Mouse (Mus musculus) spleen, postnatal 4 days (tissue): Measurements from ENCODE around the gene Xrra1.

ENCODE experiments used
- DNase-seq, 2 experiments: peaks; one replicate each; pipeline ENCODE4 v3.0.0; 2022; ENCODE audit warnings: low spot score in 2 of 2

Gene Xrra1

DNA sequence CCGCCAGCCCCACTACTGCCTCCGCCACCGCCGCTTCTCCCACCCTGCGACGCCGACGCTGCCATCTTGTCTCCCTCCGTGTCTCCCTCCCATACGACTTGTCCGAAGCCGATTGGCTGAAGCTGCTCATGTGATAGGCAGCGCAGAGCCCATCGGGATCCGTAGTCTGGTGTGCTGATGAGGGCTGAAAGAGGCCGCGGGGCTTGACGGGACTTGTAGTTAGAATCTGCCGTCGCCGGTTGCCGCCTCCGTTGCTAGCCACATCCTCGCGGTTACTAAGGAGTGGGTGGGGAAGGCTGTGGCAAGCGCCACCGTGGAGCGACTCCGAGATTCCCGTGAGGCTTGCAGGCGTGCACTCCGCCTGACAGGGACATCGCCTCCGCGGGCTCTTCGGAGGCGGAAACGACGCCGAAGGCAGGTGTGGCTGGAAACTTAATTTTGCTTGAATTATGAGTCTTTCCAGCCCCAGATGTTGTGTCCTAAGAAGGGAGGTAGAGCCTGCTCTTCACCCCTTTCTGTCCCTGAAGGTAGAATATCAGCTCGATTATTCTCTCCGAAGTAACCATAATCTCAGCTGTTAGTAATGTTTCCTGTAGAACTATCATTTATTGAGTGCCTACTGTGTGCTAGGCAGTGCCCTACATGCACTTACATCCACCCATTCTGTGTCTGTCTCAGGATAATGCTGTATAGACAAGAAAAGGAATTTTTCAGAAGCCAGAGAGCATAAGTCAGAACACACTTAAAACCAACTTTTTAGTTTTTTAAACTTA lies at the start of gene Xrra1:
Xrra1 (plus strand) TSS at position 304 of the 773 bp plus-strand sequence.
- peak; percentile 94 to 95 for DNase-seq

- DNase-seq: no peak
Observed at GRCm38 (mm10) chr7:99810814-99811213, 48.1 kb upstream of the Xrra1 start.

GRCm38 (mm10) chr7:99811661-99812060 lies 47.3 kb upstream of the Xrra1 start:
- no peak for DNase-seq

DNA sequence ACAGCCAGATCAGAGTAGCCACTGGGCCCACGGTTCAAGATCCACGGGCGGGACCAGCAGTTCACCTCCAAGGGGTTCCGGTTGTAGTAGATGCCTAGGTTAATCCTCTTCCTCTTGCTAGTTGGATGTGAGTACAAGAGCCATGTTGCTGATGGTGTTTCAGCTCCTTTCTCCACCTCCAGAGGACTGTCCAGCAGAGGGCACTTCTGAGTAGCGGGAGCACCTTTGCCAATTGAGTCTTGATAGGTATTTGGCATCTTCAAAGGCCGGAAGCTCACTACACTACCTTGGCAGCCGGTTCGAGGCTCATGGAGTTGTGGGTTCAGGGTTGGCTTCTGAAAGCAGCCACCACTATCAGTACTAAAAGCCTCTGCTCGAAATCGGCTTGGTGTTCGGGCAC lies 45.5 kb upstream of the Xrra1 start:
- peak in 1 of 2 experiments; percentile 60 for DNase-seq

DNA sequence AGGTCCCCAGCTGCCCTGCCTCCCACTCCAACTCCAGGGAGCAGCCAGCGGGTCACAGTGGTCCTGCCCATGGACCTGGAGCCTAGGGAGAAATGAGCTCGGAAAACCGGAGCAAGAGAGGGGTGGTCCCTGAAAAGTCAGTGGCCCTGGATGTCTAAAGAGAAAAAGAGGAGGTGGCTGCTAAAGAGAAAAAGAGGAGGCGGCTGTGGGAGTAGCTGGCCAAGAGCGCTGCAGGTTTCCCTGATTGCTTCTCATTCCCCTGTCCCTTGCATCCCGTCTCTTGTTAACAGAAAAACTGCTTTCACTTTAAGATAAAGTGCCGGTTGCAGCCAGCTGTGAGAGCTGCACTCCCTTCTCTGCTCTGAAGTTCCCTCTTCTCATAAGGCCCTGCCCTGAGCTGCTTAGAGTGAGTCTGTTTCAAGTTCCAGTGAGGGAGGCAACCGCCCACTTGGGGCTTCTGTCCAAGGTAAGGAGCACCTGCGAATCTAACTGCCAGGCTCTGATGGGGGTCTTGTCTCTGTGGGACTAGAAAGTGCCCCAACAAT lies 40.7 kb upstream of the Xrra1 start:
- peak in 1 of 2 experiments; percentile 64 for DNase-seq

DNA sequence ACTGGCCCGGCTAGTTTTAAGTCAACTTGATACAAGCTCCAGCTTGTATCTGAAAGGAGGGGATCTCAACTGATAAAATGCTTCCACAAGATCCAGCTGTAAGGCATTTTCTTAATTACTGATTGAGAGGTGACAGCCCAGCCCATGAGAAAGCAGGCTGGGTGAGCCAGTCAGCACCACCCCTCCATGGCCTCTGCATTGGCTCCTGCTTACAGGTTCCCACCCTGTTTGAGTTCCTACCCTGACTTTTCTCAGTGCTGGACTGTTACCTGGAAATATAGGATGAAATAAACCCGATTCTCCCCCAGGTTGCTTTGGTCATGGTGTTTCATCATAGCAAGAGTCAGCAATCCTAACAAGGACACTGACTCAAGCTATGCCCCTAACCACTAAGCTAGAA lies 37.0 kb upstream of the Xrra1 start:
- DNase-seq: peak in 1 of 2 experiments; percentile 56

DNA sequence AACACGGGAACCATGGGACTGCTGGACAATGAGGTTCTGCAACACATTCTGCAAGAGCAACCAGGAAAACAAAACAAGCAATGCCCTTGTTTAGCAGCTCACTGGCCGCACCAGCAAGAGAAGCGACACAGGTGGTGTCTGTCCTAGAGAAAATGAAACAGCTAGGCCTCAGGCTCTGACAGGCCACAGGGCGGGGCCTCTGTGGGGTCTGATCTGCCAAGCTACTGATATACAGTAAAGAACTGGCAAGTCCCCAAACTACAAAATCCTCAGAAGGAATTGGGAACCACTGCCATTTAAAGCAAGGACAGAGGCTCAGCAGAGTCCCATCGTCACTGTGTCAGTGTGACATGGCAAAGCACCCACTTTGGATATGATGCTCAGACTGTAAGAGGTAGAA lies 36.5 kb upstream of the Xrra1 start:
- DNase-seq: peak; percentile 56 to 68

DNA sequence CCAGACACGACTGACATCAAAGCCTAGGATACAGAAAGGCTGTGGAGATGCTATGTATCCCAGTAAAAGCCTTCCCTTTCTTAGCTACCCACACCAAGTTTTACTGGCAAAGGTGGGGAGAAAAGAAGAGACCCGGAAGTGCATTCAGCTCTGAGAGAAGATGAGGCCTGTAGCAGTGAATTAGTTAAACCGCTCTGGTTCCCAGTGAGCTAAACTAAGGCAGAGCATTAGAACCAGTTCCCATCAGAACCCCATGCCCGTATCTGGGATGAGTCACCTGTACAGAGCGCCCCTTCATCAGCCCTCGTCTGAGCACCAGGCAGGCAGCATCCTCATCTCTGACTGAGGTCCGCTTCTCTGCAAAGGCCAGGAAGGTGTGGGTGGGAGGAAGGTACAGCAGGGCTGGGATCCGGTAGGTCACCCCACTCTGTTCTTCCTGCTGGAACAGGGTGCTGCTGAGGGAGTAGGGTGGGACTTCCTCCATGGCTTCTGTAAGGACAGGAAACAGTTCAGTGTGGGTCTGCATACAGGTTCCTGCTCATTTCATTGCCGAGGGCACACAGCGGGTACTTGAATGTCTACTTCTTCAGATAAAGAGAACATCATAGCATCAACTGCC lies 35.8 kb upstream of the Xrra1 start:
- peak in 1 of 2 experiments; percentile 58 for DNase-seq

GRCm38 (mm10) chr7:99824649-99825483 lies 34.0 kb upstream of the Xrra1 start:
- peak in 1 of 2 experiments; percentile 25 for DNase-seq

GRCm38 (mm10) chr7:99825511-99825910 lies 33.4 kb upstream of the Xrra1 start:
- no peak for DNase-seq

- DNase-seq: no peak
Observed at GRCm38 (mm10) chr7:99826096-99826495, 32.8 kb upstream of the Xrra1 start.

- DNase-seq: peak; percentile 97
Observed at GRCm38 (mm10) chr7:99828083-99828570, 30.8 kb upstream of the Xrra1 start, which contains the start of gene Neu3. Gene Neu3 (minus strand): TSS chr7:99828417.

GRCm38 (mm10) chr7:99833115-99833845 lies 25.6 kb upstream of the Xrra1 start:
- no peak for DNase-seq

GRCm38 (mm10) chr7:99833846-99834222 lies 25.1 kb upstream of the Xrra1 start:
- DNase-seq: no peak

GRCm38 (mm10) chr7:99834314-99834853 lies 24.5 kb upstream of the Xrra1 start:
- DNase-seq: no peak

GRCm38 (mm10) chr7:99836781-99837180 lies 22.1 kb upstream of the Xrra1 start:
- no peak for DNase-seq

DNA sequence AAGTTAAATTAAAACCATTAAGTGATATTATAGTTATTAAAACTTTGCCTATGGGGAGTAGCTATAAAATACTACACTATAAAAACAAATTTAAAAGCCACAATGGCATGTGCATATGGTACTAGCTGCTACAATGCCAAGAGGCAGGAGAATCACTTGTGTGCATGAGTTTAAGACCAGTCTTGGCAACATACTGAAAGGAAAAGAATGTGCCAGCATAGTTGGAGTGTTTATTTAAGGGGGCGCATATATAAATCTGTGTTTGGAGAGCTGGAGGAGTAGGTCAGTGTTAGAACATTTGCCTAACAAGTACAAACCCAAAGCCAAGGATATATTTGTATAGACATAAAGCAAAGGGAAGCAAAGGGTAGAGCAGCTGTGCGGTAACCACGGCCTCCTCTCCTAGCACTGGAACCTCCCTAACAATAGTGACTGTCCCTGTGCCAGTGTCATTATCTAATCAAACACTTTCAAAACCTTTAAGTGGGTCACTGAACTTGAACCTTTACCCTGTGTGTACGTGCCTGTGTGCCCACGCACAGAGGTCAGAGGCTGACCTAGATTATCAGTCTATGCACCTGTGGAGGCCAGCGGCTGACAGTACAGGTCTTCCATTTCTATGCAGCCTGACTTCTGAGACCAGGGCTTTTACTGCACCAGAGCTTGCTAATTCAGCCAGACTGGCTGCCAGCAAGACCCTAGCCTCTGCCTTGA lies 21.4 kb upstream of the Xrra1 start:
- no peak for DNase-seq

DNA sequence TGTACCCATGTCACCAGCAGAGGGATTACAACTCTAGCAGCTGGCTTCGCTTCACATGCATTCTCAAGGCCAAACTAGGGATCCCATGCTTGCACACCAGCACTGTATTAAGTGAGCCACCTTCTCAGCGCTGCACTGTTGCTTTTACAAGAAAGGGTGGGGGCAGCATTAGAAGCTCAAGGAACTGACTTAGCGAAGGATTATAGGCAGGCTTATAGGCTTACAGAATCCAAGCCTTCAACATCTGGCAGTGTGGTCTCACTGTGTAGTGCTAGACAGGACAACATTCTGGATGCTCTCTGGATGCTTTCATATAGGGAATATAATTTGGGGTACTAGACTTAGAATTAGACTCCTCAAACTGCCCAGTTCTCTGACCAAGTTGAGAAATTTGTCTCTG lies 20.7 kb upstream of the Xrra1 start:
- no peak for DNase-seq

DNA sequence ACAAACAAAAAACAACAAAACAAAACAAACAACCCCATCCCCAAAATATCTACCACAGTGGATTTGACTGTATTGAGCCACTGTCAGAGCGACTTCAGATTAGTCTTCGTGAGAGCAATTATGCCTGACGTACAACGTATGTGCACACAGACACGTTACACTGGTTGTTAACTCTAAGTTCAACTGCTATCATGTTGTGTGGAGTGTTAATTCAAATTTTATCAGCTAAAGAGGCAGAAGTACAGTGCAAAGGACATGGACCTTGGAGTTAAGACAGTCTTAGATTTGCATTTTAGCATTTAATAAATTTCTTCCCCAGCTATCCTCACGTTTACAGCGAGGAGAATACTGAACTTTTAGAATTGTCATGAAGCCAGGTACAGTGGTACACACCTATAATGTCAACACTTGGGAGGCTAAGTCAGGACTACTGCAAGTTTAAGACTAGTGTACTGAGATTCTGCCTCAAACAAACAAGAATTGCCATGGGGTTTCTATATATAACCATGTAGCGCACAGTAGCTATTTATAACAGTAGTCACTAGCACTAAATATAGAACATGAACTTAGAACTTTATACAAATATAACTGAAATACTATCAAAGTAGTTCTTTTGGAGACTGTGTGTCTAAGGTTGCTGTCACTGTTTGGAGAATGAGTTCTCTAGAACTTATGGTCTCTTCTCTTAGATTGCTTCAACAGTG lies 13.2 kb upstream of the Xrra1 start:
- no peak for DNase-seq

GRCm38 (mm10) chr7:99850534-99850933 lies 8.4 kb upstream of the Xrra1 start:
- DNase-seq: no peak
